Mouse (Mus musculus) MEL (cell line): ENCODE measurements around the gene Adamtsl1. TPM values are rescaled to one million over a fixed set of nuclear protein-coding genes. Genes with fewer than 3 reads are reported as not detected.

ENCODE experiments used
- DNase-seq: peaks from one replicate; pipeline ENCODE4 v3.0.0; 2011; ENCODE audit warnings: low read depth, low spot score
- H3K27ac ChIP-seq: 2 replicates; pipeline ENCODE4 v1.5.1; 2012; ENCODE audit warnings: low read depth, mild to moderate bottlenecking, control low read depth, low read length, moderate library complexity; ENCODE audit not compliant: control insufficient read depth
- H3K27me3 ChIP-seq, 2 experiments: fragments of 150-350 bp in 1 of 2; sonication (generic) in 1 of 2; 2 replicates each; pipeline ENCODE4 v1.6.1; 2012; ENCODE audit warnings: low read length in 2 of 2, mild to moderate bottlenecking in 2 of 2, improper control_type of control experiment in 1 of 2, moderate library complexity in 1 of 2; ENCODE audit not compliant: insufficient read depth in 2 of 2, control insufficient read depth in 1 of 2
- H3K36me3 ChIP-seq, 2 experiments: 2 replicates each; pipeline ENCODE4 v1.6.1; 2012 to 2014; ENCODE audit warnings: low read length in 2 of 2, improper control_type of control experiment in 1 of 2, inconsistent platforms in 1 of 2, mild to moderate bottlenecking in 1 of 2; ENCODE audit not compliant: insufficient read depth in 2 of 2, control insufficient read depth in 1 of 2
- H3K4me1 ChIP-seq, 2 experiments: fragments of 150-350 bp in 1 of 2; sonication (generic) in 1 of 2; 2 replicates each; pipeline ENCODE4 v1.6.1; 2012; ENCODE audit warnings: low read length in 2 of 2, improper control_type of control experiment in 1 of 2, mild to moderate bottlenecking in 1 of 2; ENCODE audit not compliant: insufficient read depth in 2 of 2, control insufficient read depth in 1 of 2
- H3K4me3 ChIP-seq, 2 experiments: fragments of 150-350 bp in 1 of 2; sonication (generic) in 1 of 2; 2 replicates each; pipeline ENCODE4 v1.5.1; 2012; ENCODE audit warnings: low read depth in 2 of 2, low read length in 2 of 2, mild to moderate bottlenecking in 2 of 2, moderate library complexity in 2 of 2, control low read depth in 1 of 2, improper control_type of control experiment in 1 of 2; ENCODE audit not compliant: control insufficient read depth in 1 of 2, insufficient read depth in 1 of 2
- H3K79me2 ChIP-seq: 2 replicates; pipeline ENCODE4 v1.6.1; 2012; ENCODE audit warnings: mild to moderate bottlenecking, low read length, moderate library complexity; ENCODE audit not compliant: control insufficient read depth, poor library complexity, insufficient read depth
- H3K9ac ChIP-seq: 2 replicates; pipeline ENCODE4 v1.6.1; 2012; ENCODE audit warnings: low read depth, mild to moderate bottlenecking, control low read depth, low read length, moderate library complexity; ENCODE audit not compliant: control insufficient read depth, poor library complexity, severe bottlenecking
- H3K9me3 ChIP-seq: fragments of 150-350 bp; sonication (generic); replicated peaks from 2 replicates; pipeline ENCODE4 v1.6.1; 2012; ENCODE audit warnings: mild to moderate bottlenecking, low read length, improper control_type of control experiment, moderate library complexity; ENCODE audit not compliant: insufficient read depth
- CHD1 ChIP-seq: IDR thresholded peaks from 2 replicates; pipeline ENCODE4 v1.6.1; 2012; ENCODE audit warnings: low read depth, mild to moderate bottlenecking, inconsistent platforms, low read length, improper control_type of control experiment
- CHD2 ChIP-seq: IDR thresholded peaks from 2 replicates; pipeline ENCODE4 v1.6.1; 2011; ENCODE audit warnings: low read length, improper control_type of control experiment
- CTCF ChIP-seq, 3 experiments: IDR thresholded peaks in 2 of 3; conservative IDR thresholded peaks in 1 of 3; 2 replicates each; pipeline ENCODE4 v1.5.1; 2011 to 2012; ENCODE audit warnings: low read length in 3 of 3, low read depth in 2 of 3, mild to moderate bottlenecking in 2 of 3, improper control_type of control experiment in 1 of 3, inconsistent platforms in 1 of 3, mixed read lengths in 1 of 3, moderate library complexity in 1 of 3; ENCODE audit not compliant: control insufficient read depth in 1 of 3, insufficient read depth in 1 of 3, poor library complexity in 1 of 3, severe bottlenecking in 1 of 3
- E2F4 ChIP-seq: IDR thresholded peaks from 2 replicates; pipeline ENCODE4 v1.6.1; 2011; ENCODE audit warnings: low read depth, low read length, improper control_type of control experiment, borderline replicate concordance
- ELF1 ChIP-seq: IDR thresholded peaks from 2 replicates; pipeline ENCODE4 v1.6.1; 2014; ENCODE audit warnings: low read depth, mild to moderate bottlenecking, inconsistent platforms, low read length, improper control_type of control experiment, moderate library complexity
- ETS1 ChIP-seq: IDR thresholded peaks from 2 replicates; pipeline ENCODE4 v1.6.1; 2012; ENCODE audit warnings: low read depth, mild to moderate bottlenecking, inconsistent platforms, low read length, improper control_type of control experiment, moderate library complexity
- KAT2A ChIP-seq: conservative IDR thresholded peaks from 2 replicates; pipeline ENCODE4 v1.6.1; 2012; ENCODE audit warnings: low read depth, low read length, improper control_type of control experiment, inconsistent platforms
- MAX ChIP-seq: IDR thresholded peaks from 2 replicates; pipeline ENCODE4 v1.6.1; 2011; ENCODE audit warnings: low read length, improper control_type of control experiment
- MEF2A ChIP-seq: IDR thresholded peaks from 2 replicates; pipeline ENCODE4 v1.6.1; 2014; ENCODE audit warnings: low read depth, mild to moderate bottlenecking, inconsistent platforms, low read length, improper control_type of control experiment; ENCODE audit not compliant: poor library complexity, insufficient replicate concordance, severe bottlenecking; ENCODE audit errors: extremely low read depth
- MXI1 ChIP-seq: IDR thresholded peaks from 2 replicates; pipeline ENCODE4 v1.6.1; 2011; ENCODE audit warnings: mild to moderate bottlenecking, low read depth, low read length, improper control_type of control experiment
- MYB ChIP-seq: IDR thresholded peaks from 2 replicates; pipeline ENCODE4 v1.6.1; 2011; ENCODE audit warnings: mild to moderate bottlenecking, low read depth, low read length, improper control_type of control experiment
- NELFE ChIP-seq: IDR thresholded peaks from 2 replicates; pipeline ENCODE4 v1.6.1; 2011; ENCODE audit warnings: low read depth, low read length, improper control_type of control experiment
- POLR2A ChIP-seq, 2 experiments: IDR thresholded peaks; 2 replicates each; pipeline ENCODE4 v1.6.1; 2011 to 2012; ENCODE audit warnings: low read length in 2 of 2, mild to moderate bottlenecking in 2 of 2, control low read depth in 1 of 2, improper control_type of control experiment in 1 of 2, low read depth in 1 of 2, moderate library complexity in 1 of 2; ENCODE audit not compliant: control insufficient read depth in 1 of 2, insufficient read depth in 1 of 2, poor library complexity in 1 of 2
- RAD21 ChIP-seq: IDR thresholded peaks from 2 replicates; pipeline ENCODE4 v1.6.1; 2011; ENCODE audit warnings: mild to moderate bottlenecking, low read depth, low read length, improper control_type of control experiment
- TBP ChIP-seq: IDR thresholded peaks from 2 replicates; pipeline ENCODE4 v1.8.0; 2011; ENCODE audit warnings: low read depth, low read length, improper control_type of control experiment
- TCF12 ChIP-seq: IDR thresholded peaks from 2 replicates; pipeline ENCODE4 v1.6.1; 2014; ENCODE audit warnings: low read depth, mild to moderate bottlenecking, inconsistent platforms, low read length, improper control_type of control experiment, moderate library complexity
- USF2 ChIP-seq, 2 experiments: IDR thresholded peaks; 2 replicates each; pipeline ENCODE4 v1.6.1; 2011 to 2012; ENCODE audit warnings: improper control_type of control experiment in 2 of 2, low read length in 2 of 2, borderline replicate concordance in 1 of 2, inconsistent platforms in 1 of 2, low read depth in 1 of 2, mild to moderate bottlenecking in 1 of 2; ENCODE audit not compliant: insufficient read depth in 1 of 2
- ZMIZ1 ChIP-seq: IDR thresholded peaks from 2 replicates; pipeline ENCODE4 v1.6.1; 2012; ENCODE audit warnings: low read depth, mild to moderate bottlenecking, inconsistent platforms, low read length, improper control_type of control experiment, moderate library complexity
- ZNF384 ChIP-seq: IDR thresholded peaks from 2 replicates; pipeline ENCODE4 v1.6.1; 2012; ENCODE audit warnings: low read depth, mild to moderate bottlenecking, inconsistent platforms, low read length, improper control_type of control experiment
- polyA plus RNA-seq, 2 experiments: library from polyadenylated mRNA; stranded (reverse) in 1 of 2; unstranded in 1 of 2; fragments of >175 nt in 1 of 2; fragments of >200 nt in 1 of 2; gene quantifications; 2 replicates each; pipeline versions ENCODE4 v1.2.1 to v1.2.4; 2012; ENCODE audit warnings: low replicate concordance in 2 of 2, low read depth in 1 of 2; ENCODE audit not compliant: insufficient read length in 2 of 2, insufficient read depth in 1 of 2, missing spikeins in 1 of 2
- total RNA-seq: library from RNA; depleted of rRNA; stranded (reverse); fragments of 300-350 nt; gene quantifications from 2 replicates; pipeline ENCODE4 v1.2.3, GENCODE M21; 2012

The Adamtsl1 gene
- total and polyA plus RNA-seq, 3 experiments: not detected

GRCm38 (mm10) chr4:86288264-86288663, 774.3 kb downstream of the Adamtsl1 start:
- H3K4me1 ChIP-seq: no peaks in the 10 kb centered on the region
- H3K36me3 ChIP-seq: no peaks in the 10 kb centered on the region
- no peak for DNase-seq
- no peak overlapping the region for H3K9ac ChIP-seq
- no peaks in the 10 kb centered on the region for H3K79me2 ChIP-seq
- H3K9me3 ChIP-seq: no peaks in the 10 kb centered on the region
- no peaks in the 10 kb centered on the region for H3K27me3 ChIP-seq
- no peak overlapping the region for H3K4me3 ChIP-seq
- TF ChIP-seq ZMIZ1 (no peak), MEF2A (no peak), NELFE (no peak), USF2 (IDR thresholded peaks at IDR 0.05; ENCODE audit: borderline replicate concordance in 1 of 2, insufficient read depth in 1 of 2, low read depth in 1 of 2, low read length in 2 of 2) (no peak), CHD2 (no peak), MYB (no peak), MXI1 (no peak), TBP (no peak)
- TF ChIP-seq, all 39 proteins: peak for 0
- H3K27ac ChIP-seq: no peak overlapping the region

- Histone ChIP-seq H3K4me3 (no peak overlapping the region), H3K27me3 (no peaks in the 10 kb centered on the region), H3K9ac (no peak overlapping the region), H3K36me3 (no peaks in the 10 kb centered on the region), H3K4me1 (no peaks in the 10 kb centered on the region), H3K9me3 (no peaks in the 10 kb centered on the region), H3K27ac (no peak overlapping the region), H3K79me2 (no peaks in the 10 kb centered on the region)
- no peak for DNase-seq
- no peak for TF ChIP-seq RAD21
- TF ChIP-seq CHD1: no peak
- TF ChIP-seq POLR2A (IDR thresholded peaks at IDR 0.05; ENCODE audit: control insufficient read depth in 1 of 2, insufficient read depth in 1 of 2, low read depth in 1 of 2, low read length in 2 of 2, poor library complexity in 1 of 2): no peak
These were observed 775.7 kb downstream of the Adamtsl1 start for GRCm38 (mm10) chr4:86289511-86290273.

GRCm38 (mm10) chr4:86294828-86295251, 780.9 kb downstream of the Adamtsl1 start:
- TF ChIP-seq KAT2A: no peak
- no peak for TF ChIP-seq TCF12
- no peak for TF ChIP-seq TBP
- no peak for TF ChIP-seq E2F4
- TF ChIP-seq ZNF384: no peak
- no peak for TF ChIP-seq ETS1
- TF ChIP-seq MAX: no peak
- no peak for TF ChIP-seq ELF1
- TF ChIP-seq CTCF (IDR thresholded peaks at IDR 0.05 in 2 of 3, conservative IDR thresholded peaks at IDR 0.05 in 1 of 3; ENCODE audit: control insufficient read depth in 1 of 3, insufficient read depth in 1 of 3, low read depth in 2 of 3, low read length in 3 of 3, poor library complexity in 1 of 3, severe bottlenecking in 1 of 3): no peak
- no peak for DNase-seq

More at GRCm38 (mm10) chr4:86294828-86295251, 780.9 kb downstream of the Adamtsl1 start:
- Histone ChIP-seq H3K4me3 (no peak overlapping the region), H3K27ac (no peak overlapping the region), H3K27me3 (no peaks in the 10 kb centered on the region), H3K36me3 (no peaks in the 10 kb centered on the region), H3K9ac (no peak overlapping the region), H3K4me1 (no peaks in the 10 kb centered on the region), H3K9me3 (no peaks in the 10 kb centered on the region), H3K79me2 (no peaks in the 10 kb centered on the region)
